Mouse (Mus musculus) erythroblast, embryonic 14.5 days (primary cell): ENCODE results near the gene Kcnc2.

Source experiments
- GATA1 ChIP-seq: IDR thresholded peaks from 2 replicates; pipeline ENCODE4 v1.6.1; 2012; ENCODE audit warnings: low read length, inconsistent platforms, mixed read lengths
- TAL1 ChIP-seq: IDR thresholded peaks from 3 replicates; pipeline ENCODE4 v1.6.1; 2012; ENCODE audit warnings: low read length, inconsistent platforms, mixed read lengths

DNA sequence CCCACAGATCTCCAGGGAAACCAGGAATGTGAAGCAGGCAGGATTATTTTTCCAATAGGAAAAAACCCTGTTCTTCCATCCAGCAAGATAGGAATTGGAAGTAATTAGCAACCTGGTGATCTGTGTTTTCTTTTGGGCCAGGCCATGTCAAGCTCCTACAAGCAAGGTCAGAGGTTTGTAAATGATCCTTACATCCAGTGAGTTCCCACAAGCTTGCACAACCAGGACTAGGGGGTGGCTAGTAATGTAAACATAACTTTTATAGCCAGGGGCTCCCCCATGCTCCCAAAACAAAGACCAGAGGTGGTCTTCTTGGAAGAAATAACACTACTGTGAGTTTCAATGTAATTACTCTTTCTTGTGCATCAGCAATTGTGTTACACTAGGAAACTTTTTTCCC lies 214.9 kb downstream of the Kcnc2 start:
- no peak for TF ChIP-seq GATA1
- no peak for TF ChIP-seq TAL1
